16 mouse cellular contexts compared by ENCODE assay signal in the genomic region with DNA sequence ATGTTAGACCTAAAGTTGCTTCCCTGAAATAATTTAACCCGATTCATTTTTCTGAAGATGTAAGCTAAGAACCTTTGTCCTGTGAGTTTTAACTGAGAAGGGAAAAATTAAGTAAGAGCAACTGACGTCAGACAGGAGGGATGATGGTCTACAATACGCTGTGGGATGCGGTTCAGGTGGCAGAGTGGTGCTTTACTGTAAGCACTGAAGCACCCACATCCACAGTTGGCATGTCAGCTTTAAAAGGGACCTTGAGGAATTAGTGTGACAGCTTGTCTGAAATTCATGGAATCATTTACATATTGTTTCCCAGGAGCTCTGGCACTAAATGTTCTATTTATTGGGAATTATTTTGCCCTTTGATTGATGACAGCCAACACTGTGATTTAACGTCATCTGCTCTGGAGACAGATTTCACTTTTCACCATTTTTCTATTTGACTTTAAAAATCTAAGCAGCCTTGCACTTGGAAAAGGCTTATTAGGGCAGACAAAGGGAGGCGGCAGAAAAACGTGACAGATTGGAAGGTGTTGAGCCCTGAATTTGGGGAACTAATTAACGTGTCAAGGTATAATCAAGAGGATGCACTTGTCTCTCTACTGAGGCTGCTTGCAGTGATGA. TPM values are rescaled to one million over a fixed set of nuclear protein-coding genes. Genes with fewer than 3 reads are reported as not detected.
DNase-seq lines count a peak whose midpoint lies in the region; ATAC-seq and TF ChIP-seq lines count a peak whose summit lies in the region.
"Had no signal": no experiment of that assay in that cellular context is flagged by ENCODE, and none has a peak within 500 bp of the region (broad histone marks: within the 10 kb centered on the region; RNA-seq: fewer than 3 reads in every experiment).

No protein-coding gene starts in this region.

- H3K4me2 ChIP-seq in hindbrain, embryonic 14.5 days (replicated peaks), result peak overlapping the region; percentile 76
- H3K4me2 ChIP-seq in neural tube, embryonic 13.5 days, result peak overlapping the region; percentile 64
- no peak overlapping the region for H3K4me2 ChIP-seq in heart, embryonic 12.5 days
- H3K4me2 ChIP-seq: stomach, embryonic 15.5 days had no signal

- no peaks in the 10 kb centered on the region; the same call in 1 of the 2 replicates for H3K27me3 ChIP-seq in hindbrain, embryonic 14.5 days (ENCODE audit: control insufficient read depth, insufficient read depth, low read length)
- H3K27me3 ChIP-seq in neural tube, embryonic 13.5 days, result peaks cover 5% of the 10 kb centered on the region
- H3K27me3 ChIP-seq in heart, embryonic 12.5 days (replicated peaks), result peaks cover 40% of the 10 kb centered on the region
- H3K27me3 ChIP-seq in kidney, adult 2 months (replicated peaks; ENCODE audit: control insufficient read depth, insufficient read depth, low read length), result no peaks in the 10 kb centered on the region

- H3K9me3 ChIP-seq in hindbrain, embryonic 14.5 days (ENCODE audit: control insufficient read depth, low read length), result no peaks in the 10 kb centered on the region
- H3K9me3 ChIP-seq in neural tube, embryonic 13.5 days, result no peaks in the 10 kb centered on the region
- no peaks in the 10 kb centered on the region for H3K9me3 ChIP-seq in heart, embryonic 12.5 days (replicated peaks)
- H3K9me3 ChIP-seq: stomach, embryonic 15.5 days had no signal

- no peak for TF ChIP-seq POLR2A in kidney, adult 2 months (IDR thresholded peaks at IDR 0.05; ENCODE audit: low read depth, low read length)

- H3K9ac ChIP-seq in hindbrain, embryonic 14.5 days, result peak overlapping the region; percentile 97
- H3K9ac ChIP-seq in neural tube, embryonic 13.5 days, result peak overlapping the region; percentile 89
- H3K9ac ChIP-seq in heart, embryonic 12.5 days, result no peak overlapping the region
- H3K9ac ChIP-seq: stomach, embryonic 15.5 days had no signal

- no peaks in the 10 kb centered on the region for H3K36me3 ChIP-seq in hindbrain, embryonic 14.5 days (replicated peaks; ENCODE audit: control insufficient read depth, insufficient read depth)
- no peaks in the 10 kb centered on the region for H3K36me3 ChIP-seq in neural tube, embryonic 13.5 days
- H3K36me3 ChIP-seq in heart, embryonic 12.5 days, result no peaks in the 10 kb centered on the region
- H3K36me3 ChIP-seq in kidney, adult 2 months (ENCODE audit: control insufficient read depth, insufficient read depth, low read length), result no peaks in the 10 kb centered on the region
- H3K36me3 ChIP-seq: stomach, embryonic 15.5 days had no signal

- H3K27ac ChIP-seq in left cerebral cortex, adult 2 months, result peak overlapping the region; percentile 96
- H3K27ac ChIP-seq in hindbrain, embryonic 14.5 days, result peak overlapping the region; percentile 98
- peak overlapping the region; percentile 95 for H3K27ac ChIP-seq in neural tube, embryonic 13.5 days (replicated peaks)
- H3K27ac ChIP-seq in heart, embryonic 12.5 days (ENCODE audit: poor library complexity, severe bottlenecking), result no peak overlapping the region
- no peak overlapping the region for H3K27ac ChIP-seq in kidney, adult 2 months (ENCODE audit: insufficient read depth, low read depth, low read length)
- H3K27ac ChIP-seq: macrophage; stomach, embryonic 15.5 days had no signal

- H3K4me1 ChIP-seq in hindbrain, embryonic 14.5 days (replicated peaks; ENCODE audit: control insufficient read depth, insufficient read depth, low read length), result peaks cover 18% of the 10 kb centered on the region
- peaks cover 61% of the 10 kb centered on the region for H3K4me1 ChIP-seq in neural tube, embryonic 13.5 days (replicated peaks)
- H3K4me1 ChIP-seq in heart, embryonic 12.5 days (replicated peaks), result peaks cover 14% of the 10 kb centered on the region
- H3K4me1 ChIP-seq in kidney, adult 2 months (ENCODE audit: control insufficient read depth, insufficient read depth, low read length), result no peaks in the 10 kb centered on the region

- TF ChIP-seq CTCF in left cerebral cortex, adult 2 months (IDR thresholded peaks at IDR 0.05), result no peak
- TF ChIP-seq CTCF in kidney, adult 2 months (conservative IDR thresholded peaks at IDR 0.05; ENCODE audit: insufficient read depth, insufficient read length, low read depth, low read length), result no peak

- WGBS in hindbrain, embryonic 14.5 days, result 31% methylated on average over 8 of the region's 8 CpGs
- 45% methylated on average over 8 of the region's 8 CpGs for WGBS in neural tube, embryonic 13.5 days
- WGBS in heart, embryonic 12.5 days, result 59% methylated on average over 8 of the region's 8 CpGs
- WGBS in kidney, adult 2 months, result 70% methylated on average over 8 of the region's 8 CpGs

- peak overlapping the region; percentile 70 for H3K4me3 ChIP-seq in left cerebral cortex, adult 2 months
- peak overlapping the region; percentile 59 for H3K4me3 ChIP-seq in hindbrain, embryonic 14.5 days (replicated peaks; ENCODE audit: low read length)
- peak overlapping the region; percentile 56 for H3K4me3 ChIP-seq in neural tube, embryonic 13.5 days
- no peak overlapping the region for H3K4me3 ChIP-seq in heart, embryonic 12.5 days
- no peak overlapping the region for H3K4me3 ChIP-seq in kidney, adult 2 months (ENCODE audit: insufficient read depth, low read depth, low read length)
- H3K4me3 ChIP-seq: stomach, embryonic 15.5 days had no signal

- peak; percentile 56 for DNase-seq in cerebellum, adult 9-10 months
- DNase-seq in left cerebral cortex, adult 2 months (ENCODE audit: extremely low spot score in 1 of 2, low spot score in 2 of 2), result peak in 1 of 2 experiments; percentile 18
- no peak for DNase-seq in left cerebral cortex, adult 11 months (ENCODE audit: low spot score)
- peak; percentile 55 for DNase-seq in hindbrain, embryonic 14.5 days (ENCODE audit: low spot score)
- DNase-seq in kidney, adult 2 months, result no peak
- DNase-seq: embryo, embryonic 11 days; kidney, postnatal 10 days; lung, adult 18-20 months; thymus, postnatal 25 days had no signal

- ATAC-seq in cerebellum, adult (ENCODE audit: insufficient number of reproducible peaks, low FRiP score, low TSS enrichment), result no peak
- ATAC-seq in hindbrain, embryonic 14.5 days (ENCODE audit: low FRiP score), result no peak
- no peak for ATAC-seq in neural tube, embryonic 13.5 days (ENCODE audit: low read depth)
- ATAC-seq in heart, embryonic 12.5 days (ENCODE audit: insufficient number of reproducible peaks, low FRiP score), result no peak
- ATAC-seq: inflammation-experienced regulatory T-cells, adult 6 months had no signal

- intact Hi-C loops in left cerebral cortex, adult 2 months (cut with DNase I), result loop anchor here (2.0 to 5.0 kb wide), 5 partner anchors 44 to 207 kb away; no protein-coding TSS in a partner anchor

RNA-seq across cellular contexts. Expression of gene Chl1, which starts 3.3 kb away (rescaled TPM):
- 100 to 1,000 TPM; 122 to 126 TPM for total RNA-seq in left cerebral cortex, adult 2 months (2021)
- polyA plus RNA-seq in hindbrain, embryonic 14.5 days (2014; fragmentation: Nextera tagmentation; extraction: Ambion mirVana), result 137 and 150 TPM in 2 replicates
- polyA plus RNA-seq in neural tube, embryonic 13.5 days (2015; fragmentation: Nextera tagmentation; extraction: Ambion mirVana), result 52.5 and 56.0 TPM in 2 replicates
- polyA plus RNA-seq in heart, embryonic 12.5 days (2016; fragmentation: Nextera tagmentation; extraction: Ambion mirVana), result 0.08 TPM in 1 of 2 replicates, not detected in the other
- 0.15 and 0.42 TPM in 2 replicates for polyA plus RNA-seq in kidney, adult 2 months (2012; rRNA removed)
- total RNA-seq: granulocyte monocyte progenitor cell, adult 5-6 weeks had no signal
- polyA plus RNA-seq: macrophage had no signal

Comparison
In these comparisons a context has a peak if more than half of its experiments do, and no peak if none do; other contexts are left out.
1. DNase-seq: peak in cerebellum, adult 9-10 months (single experiment) and hindbrain, embryonic 14.5 days (single experiment); none in left cerebral cortex, adult 11 months (single experiment) and kidney, adult 2 months (single experiment).
2. H3K27ac ChIP-seq: peak in left cerebral cortex, adult 2 months (single experiment), hindbrain, embryonic 14.5 days (single experiment) and neural tube, embryonic 13.5 days (single experiment); none in heart, embryonic 12.5 days (single experiment) and kidney, adult 2 months (single experiment).
3. H3K4me3 ChIP-seq: peak in left cerebral cortex, adult 2 months (single experiment), hindbrain, embryonic 14.5 days (single experiment) and neural tube, embryonic 13.5 days (single experiment); none in heart, embryonic 12.5 days (single experiment) and kidney, adult 2 months (single experiment).
4. RNA of gene Chl1, which starts 3.3 kb away (polyA plus RNA-seq): 137 to 150 TPM in hindbrain, embryonic 14.5 days and 52.5 to 56.0 TPM in neural tube, embryonic 13.5 days; 0.15 to 0.42 TPM in kidney, adult 2 months and 0.08 TPM in heart, embryonic 12.5 days; every median in the first group is over 10 times any median in the second.